Mouse (Mus musculus): ENCODE data around the gene Ccer1. TPM values are rescaled to one million over a fixed set of nuclear protein-coding genes. Genes with fewer than 3 reads are reported as not detected.

The Ccer1 gene
- polyA plus RNA-seq, 1 experiment from 2014 or later = not detected

GRCm38 (mm10) chr10:97693398-97694135 is 708 bp downstream of the Ccer1 start:
- Histone ChIP-seq H3K9ac (ENCODE audit: low read length) (no peak overlapping the region), H3K4me1 (ENCODE audit: control insufficient read depth, insufficient read depth, low read length) (no peaks in the 10 kb centered on the region), H3K4me2 (ENCODE audit: low read depth, low read length) (no peak overlapping the region), H3K27me3 (ENCODE audit: control insufficient read depth, insufficient read depth, low read length) (no peaks in the 10 kb centered on the region), H3K9me3 (replicated peaks; ENCODE audit: control insufficient read depth, low read length) (no peaks in the 10 kb centered on the region), H3K27ac (ENCODE audit: low read length) (no peak overlapping the region), H3K36me3 (ENCODE audit: control insufficient read depth, insufficient read depth, low read length) (no peaks in the 10 kb centered on the region), H3K4me3 (replicated peaks; ENCODE audit: low read length) (no peak overlapping the region)
- no peak for ATAC-seq (ENCODE audit: insufficient read depth, low FRiP score)
- 93% methylated on average over 37 of the region's 37 CpGs for WGBS

- no peaks in the 10 kb centered on the region for H3K27me3 ChIP-seq (ENCODE audit: control insufficient read depth, insufficient read depth, low read length)
- no peak for ATAC-seq (ENCODE audit: insufficient read depth, low FRiP score)
- H3K36me3 ChIP-seq (ENCODE audit: control insufficient read depth, insufficient read depth, low read length) = no peaks in the 10 kb centered on the region
- H3K4me2 ChIP-seq (ENCODE audit: low read depth, low read length) = no peak overlapping the region
- H3K9me3 ChIP-seq (replicated peaks; ENCODE audit: control insufficient read depth, low read length) = no peaks in the 10 kb centered on the region
- no peak overlapping the region for H3K27ac ChIP-seq (ENCODE audit: low read length)
- no peaks in the 10 kb centered on the region for H3K4me1 ChIP-seq (ENCODE audit: control insufficient read depth, insufficient read depth, low read length)
- H3K9ac ChIP-seq (ENCODE audit: low read length) = no peak overlapping the region
- H3K4me3 ChIP-seq (replicated peaks; ENCODE audit: low read length) = no peak overlapping the region
Observed at GRCm38 (mm10) chr10:97702321-97702720, 9.5 kb downstream of the Ccer1 start.

GRCm38 (mm10) chr10:97704562-97704961 is 11.7 kb downstream of the Ccer1 start:
- WGBS = 31% methylated on average over 1 of the region's 1 CpGs

GRCm38 (mm10) chr10:97712687-97713086 is 19.8 kb downstream of the Ccer1 start:
- Histone ChIP-seq H3K36me3 (ENCODE audit: control insufficient read depth, insufficient read depth, low read length) (no peaks in the 10 kb centered on the region), H3K9me3 (replicated peaks; ENCODE audit: control insufficient read depth, low read length) (no peaks in the 10 kb centered on the region), H3K4me2 (ENCODE audit: low read depth, low read length) (no peak overlapping the region), H3K4me1 (ENCODE audit: control insufficient read depth, insufficient read depth, low read length) (no peaks in the 10 kb centered on the region; the same call in 1 of the 2 replicates), H3K9ac (ENCODE audit: low read length) (no peak overlapping the region), H3K4me3 (replicated peaks; ENCODE audit: low read length) (no peak overlapping the region), H3K27me3 (ENCODE audit: control insufficient read depth, insufficient read depth, low read length) (no peaks in the 10 kb centered on the region), H3K27ac (ENCODE audit: low read length) (no peak overlapping the region)
- no peak for ATAC-seq (ENCODE audit: insufficient read depth, low FRiP score)
- WGBS = 2% methylated on average over 5 of the region's 5 CpGs

More at GRCm38 (mm10) chr10:97704562-97704961, 11.7 kb downstream of the Ccer1 start:
- no peak overlapping the region for H3K4me2 ChIP-seq (ENCODE audit: low read depth, low read length)
- no peak for ATAC-seq (ENCODE audit: insufficient read depth, low FRiP score)
- H3K9ac ChIP-seq (ENCODE audit: low read length) = no peak overlapping the region
- H3K4me3 ChIP-seq (replicated peaks; ENCODE audit: low read length) = no peak overlapping the region
- H3K27me3 ChIP-seq (ENCODE audit: control insufficient read depth, insufficient read depth, low read length) = no peaks in the 10 kb centered on the region
- H3K36me3 ChIP-seq (ENCODE audit: control insufficient read depth, insufficient read depth, low read length) = no peaks in the 10 kb centered on the region
- no peaks in the 10 kb centered on the region for H3K9me3 ChIP-seq (replicated peaks; ENCODE audit: control insufficient read depth, low read length)
- no peaks in the 10 kb centered on the region for H3K4me1 ChIP-seq (ENCODE audit: control insufficient read depth, insufficient read depth, low read length)
- H3K27ac ChIP-seq (ENCODE audit: low read length) = no peak overlapping the region

GRCm38 (mm10) chr10:97714584-97714983 is 21.7 kb downstream of the Ccer1 start:
- H3K4me3 ChIP-seq (replicated peaks; ENCODE audit: low read length) = no peak overlapping the region
- H3K9me3 ChIP-seq (replicated peaks; ENCODE audit: control insufficient read depth, low read length) = no peaks in the 10 kb centered on the region
- no peaks in the 10 kb centered on the region; the same call in 1 of the 2 replicates for H3K4me1 ChIP-seq (ENCODE audit: control insufficient read depth, insufficient read depth, low read length)
- no peak overlapping the region for H3K4me2 ChIP-seq (ENCODE audit: low read depth, low read length)
- no peak for ATAC-seq (ENCODE audit: insufficient read depth, low FRiP score)
- 78% methylated on average over 4 of the region's 4 CpGs for WGBS
- H3K27ac ChIP-seq (ENCODE audit: low read length) = no peak overlapping the region
- no peaks in the 10 kb centered on the region for H3K27me3 ChIP-seq (ENCODE audit: control insufficient read depth, insufficient read depth, low read length)
- no peak overlapping the region for H3K9ac ChIP-seq (ENCODE audit: low read length)
- H3K36me3 ChIP-seq (ENCODE audit: control insufficient read depth, insufficient read depth, low read length) = no peaks in the 10 kb centered on the region

- H3K36me3 ChIP-seq (ENCODE audit: control insufficient read depth, insufficient read depth, low read length) = no peaks in the 10 kb centered on the region
- H3K9ac ChIP-seq (ENCODE audit: low read length) = no peak overlapping the region
- ATAC-seq (ENCODE audit: insufficient read depth, low FRiP score) = no peak
- WGBS = 78% methylated on average over 3 of the region's 3 CpGs
- H3K9me3 ChIP-seq (replicated peaks; ENCODE audit: control insufficient read depth, low read length) = no peaks in the 10 kb centered on the region
- no peaks in the 10 kb centered on the region; the same call in 1 of the 2 replicates for H3K4me1 ChIP-seq (ENCODE audit: control insufficient read depth, insufficient read depth, low read length)
- no peak overlapping the region for H3K27ac ChIP-seq (ENCODE audit: low read length)
- no peaks in the 10 kb centered on the region for H3K27me3 ChIP-seq (ENCODE audit: control insufficient read depth, insufficient read depth, low read length)
- no peak overlapping the region for H3K4me3 ChIP-seq (replicated peaks; ENCODE audit: low read length)
- no peak overlapping the region for H3K4me2 ChIP-seq (ENCODE audit: low read depth, low read length)
Observed at GRCm38 (mm10) chr10:97715289-97715906, 22.5 kb downstream of the Ccer1 start.

- H3K27ac ChIP-seq (ENCODE audit: low read length) = no peak overlapping the region
- H3K9me3 ChIP-seq (replicated peaks; ENCODE audit: control insufficient read depth, low read length) = no peaks in the 10 kb centered on the region
- no peaks in the 10 kb centered on the region for H3K27me3 ChIP-seq (ENCODE audit: control insufficient read depth, insufficient read depth, low read length)
- H3K9ac ChIP-seq (ENCODE audit: low read length) = no peak overlapping the region
- H3K4me2 ChIP-seq (ENCODE audit: low read depth, low read length) = no peak overlapping the region
- H3K4me1 ChIP-seq (ENCODE audit: control insufficient read depth, insufficient read depth, low read length) = no peaks in the 10 kb centered on the region; the same call in 1 of the 2 replicates
- no peak overlapping the region for H3K4me3 ChIP-seq (replicated peaks; ENCODE audit: low read length)
- WGBS = 70% methylated on average over 1 of the region's 1 CpGs
- no peak for ATAC-seq (ENCODE audit: insufficient read depth, low FRiP score)
- H3K36me3 ChIP-seq (ENCODE audit: control insufficient read depth, insufficient read depth, low read length) = no peaks in the 10 kb centered on the region
Observed at GRCm38 (mm10) chr10:97717233-97717632, 24.4 kb downstream of the Ccer1 start.

- no peak overlapping the region for H3K4me3 ChIP-seq (replicated peaks; ENCODE audit: low read length)
- H3K36me3 ChIP-seq (ENCODE audit: control insufficient read depth, insufficient read depth, low read length) = no peaks in the 10 kb centered on the region
- WGBS = 74% methylated on average over 2 of the region's 2 CpGs
- H3K9ac ChIP-seq (ENCODE audit: low read length) = no peak overlapping the region
- no peaks in the 10 kb centered on the region; the same call in 1 of the 2 replicates for H3K4me1 ChIP-seq (ENCODE audit: control insufficient read depth, insufficient read depth, low read length)
- H3K4me2 ChIP-seq (ENCODE audit: low read depth, low read length) = no peak overlapping the region
- no peak for ATAC-seq (ENCODE audit: insufficient read depth, low FRiP score)
- no peaks in the 10 kb centered on the region for H3K27me3 ChIP-seq (ENCODE audit: control insufficient read depth, insufficient read depth, low read length)
- H3K9me3 ChIP-seq (replicated peaks; ENCODE audit: control insufficient read depth, low read length) = no peaks in the 10 kb centered on the region
- no peak overlapping the region for H3K27ac ChIP-seq (ENCODE audit: low read length)
Observed at GRCm38 (mm10) chr10:97718021-97718420, 25.2 kb downstream of the Ccer1 start.

GRCm38 (mm10) chr10:97720625-97721024 is 27.8 kb downstream of the Ccer1 start:
- peak; percentile 44; the same call in 1 of the 2 replicates for ATAC-seq (ENCODE audit: insufficient read depth, low FRiP score)
- no peak overlapping the region for H3K4me3 ChIP-seq (replicated peaks; ENCODE audit: low read length)

More at GRCm38 (mm10) chr10:97720625-97721024, 27.8 kb downstream of the Ccer1 start:
- H3K36me3 ChIP-seq (ENCODE audit: control insufficient read depth, insufficient read depth, low read length) = no peaks in the 10 kb centered on the region
- 72% methylated on average over 1 of the region's 1 CpGs for WGBS
- no peak overlapping the region for H3K9ac ChIP-seq (ENCODE audit: low read length)
- H3K27ac ChIP-seq (ENCODE audit: low read length) = no peak overlapping the region
- H3K4me2 ChIP-seq (ENCODE audit: low read depth, low read length) = no peak overlapping the region
- no peaks in the 10 kb centered on the region for H3K4me1 ChIP-seq (ENCODE audit: control insufficient read depth, insufficient read depth, low read length)
- H3K9me3 ChIP-seq (replicated peaks; ENCODE audit: control insufficient read depth, low read length) = no peaks in the 10 kb centered on the region
- no peaks in the 10 kb centered on the region for H3K27me3 ChIP-seq (ENCODE audit: control insufficient read depth, insufficient read depth, low read length)

Data from stomach, embryonic 16.5 days (tissue).